Mouse (Mus musculus) kidney, adult 18-20 months (tissue): Measurements from ENCODE around the gene Lcmt2.
"Not testable (repeated sequence)": the region's sequence is repeated elsewhere in the genome, so short reads cannot be mapped to it uniquely, and the experiment has no call there.

Source experiments
- DNase-seq: peaks from one replicate; pipeline ENCODE4 v3.0.0; 2021

The Lcmt2 gene

DNA sequence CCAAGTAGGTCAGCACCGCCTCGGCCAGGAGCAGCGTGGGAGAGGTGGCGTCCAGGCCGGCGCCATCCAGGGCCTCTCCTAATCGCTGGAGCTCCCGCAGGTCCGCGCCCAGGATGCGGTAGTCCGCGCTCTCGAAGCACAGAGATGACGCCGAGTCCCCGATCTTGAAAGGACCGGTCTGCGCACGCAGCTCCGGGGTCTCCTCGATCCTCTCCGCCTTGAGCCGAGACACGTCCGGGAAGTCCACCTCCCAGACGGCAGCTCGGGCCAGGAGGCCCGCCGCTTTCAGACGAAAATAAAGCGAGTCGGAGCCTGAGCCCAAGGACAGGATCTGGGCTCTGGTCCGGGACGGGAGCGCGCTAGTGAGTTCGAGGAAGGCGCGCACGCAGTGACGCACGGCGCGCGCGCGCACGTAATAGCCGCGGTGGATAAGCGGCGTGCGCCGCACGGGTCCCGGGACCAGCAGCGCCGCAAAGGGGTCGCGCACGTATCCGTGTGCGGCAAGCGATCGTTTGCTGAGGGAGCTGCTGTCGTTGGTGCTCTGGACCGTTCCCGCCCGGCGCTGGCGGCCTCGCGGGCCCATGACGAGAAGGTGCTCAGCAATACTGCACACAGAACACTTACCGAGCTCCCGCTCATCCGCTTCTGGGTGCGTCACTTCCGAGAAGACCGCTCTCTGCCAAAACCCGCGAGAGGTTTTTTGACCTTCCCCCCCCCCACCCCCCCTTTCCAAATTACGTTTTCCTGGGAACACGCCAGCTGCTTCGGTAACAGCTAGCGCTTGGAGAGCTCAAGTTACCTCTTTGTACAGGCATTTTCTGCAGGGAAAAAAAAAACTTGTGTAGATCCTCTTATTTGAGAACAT lies at the start of gene Lcmt2, which contains the start of gene Adal:
TSS of gene Lcmt2 (minus strand) at position 636 of the 865 bp plus-strand sequence.
TSS of gene Adal (plus strand) at position 411 of the 865 bp plus-strand sequence.
- peak; percentile 96 for DNase-seq

DNA sequence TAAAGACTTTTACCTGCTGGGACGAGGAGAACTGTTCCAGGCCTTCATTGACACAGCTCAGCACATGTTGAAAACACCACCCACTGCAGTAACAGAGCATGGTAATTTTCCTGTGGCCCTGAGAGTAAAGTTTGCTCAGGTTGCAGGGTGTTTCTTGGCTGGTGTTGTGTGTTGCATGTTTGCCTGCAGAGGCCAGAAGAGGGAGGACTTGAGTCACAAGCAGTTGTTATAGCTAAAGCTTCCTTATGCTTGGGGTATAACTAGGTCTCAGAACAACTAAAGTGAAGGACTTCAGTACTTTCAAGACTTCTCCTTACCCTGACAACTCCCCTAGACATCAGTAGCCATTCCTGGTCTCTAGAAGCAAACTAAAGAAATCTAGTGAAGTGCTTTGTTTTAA lies 48.1 kb upstream of the Lcmt2 start:
- no peak for DNase-seq

DNA sequence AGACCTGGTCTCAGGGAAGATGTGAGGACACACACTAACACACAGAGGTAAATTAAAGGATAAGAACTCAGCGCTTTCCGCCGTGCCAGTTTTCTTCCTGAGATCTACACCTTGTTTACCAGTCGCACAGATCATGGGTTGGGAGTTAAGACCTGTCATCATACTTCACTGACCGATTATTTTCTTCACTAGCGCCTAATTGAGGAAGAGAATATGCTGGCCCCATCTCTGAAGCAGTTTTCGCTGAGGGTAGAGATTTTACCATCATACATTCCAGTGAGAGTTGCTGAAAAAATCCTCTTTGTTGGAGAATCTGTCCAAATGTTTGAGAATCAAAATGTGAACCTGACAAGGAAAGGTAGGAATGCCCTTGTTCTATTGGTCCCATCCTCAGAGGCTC lies 43.7 kb upstream of the Lcmt2 start:
- DNase-seq, result no peak

DNA sequence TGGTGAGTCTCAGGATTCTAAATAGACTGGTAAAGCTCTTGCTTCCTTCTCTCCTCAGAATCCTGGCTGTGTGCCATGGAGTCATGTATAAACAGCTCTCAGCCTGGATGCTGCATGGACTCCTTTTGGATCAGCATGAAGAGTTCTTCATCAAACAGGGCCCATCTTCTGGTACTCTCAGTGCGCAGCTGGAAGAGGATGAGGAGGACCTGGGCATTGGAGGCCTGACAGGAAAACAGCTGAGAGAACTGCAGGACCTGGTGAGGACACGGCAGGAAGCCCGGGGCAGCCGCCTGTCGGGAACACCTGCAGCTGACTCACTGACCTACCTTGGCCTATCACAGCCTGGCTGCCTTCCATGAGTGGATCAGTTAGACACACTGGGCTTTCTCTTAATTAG lies 43.0 kb upstream of the Lcmt2 start:
- DNase-seq, result no peak

- no peak for DNase-seq
Observed at GRCm38 (mm10) chr2:121178828-121179479, 38.5 kb upstream of the Lcmt2 start.

DNA sequence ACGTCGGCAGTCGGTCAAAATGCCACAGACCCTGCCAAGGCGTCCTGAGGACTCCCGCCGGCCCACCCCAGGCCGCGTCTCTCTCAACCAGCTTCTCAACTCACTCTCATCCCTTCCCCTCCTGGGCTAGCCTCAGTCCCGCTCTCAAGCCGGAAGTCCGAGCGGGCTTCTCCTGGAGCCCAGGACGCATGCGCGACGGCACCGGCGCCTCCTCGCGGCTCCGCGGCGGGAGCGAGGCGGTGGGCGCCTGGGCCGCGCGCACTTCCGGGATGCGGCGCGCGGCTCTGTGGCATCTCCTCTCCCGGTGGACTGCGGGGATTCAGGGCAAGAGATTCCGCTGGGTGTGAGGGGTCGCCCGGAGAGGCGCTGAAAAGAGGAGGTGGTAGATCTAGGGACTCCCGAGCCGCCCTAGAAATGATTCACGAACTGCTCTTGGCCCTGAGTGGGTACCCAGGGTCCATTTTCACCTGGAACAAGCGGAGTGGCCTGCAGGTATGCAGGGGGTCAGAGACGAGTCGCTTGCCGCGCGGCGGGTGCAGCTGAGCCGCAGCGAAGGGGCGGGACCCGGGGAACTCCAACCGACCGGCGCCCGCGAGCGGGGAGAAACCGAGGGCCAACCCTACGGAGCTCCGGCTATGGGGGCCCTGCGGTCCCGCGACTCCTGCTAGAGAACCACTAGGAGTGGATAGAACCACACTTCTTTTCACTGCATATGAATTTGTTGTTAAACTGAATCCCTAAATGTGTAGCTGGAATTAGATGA lies 30.7 kb upstream of the Lcmt2 start, which contains the start of gene Zscan29:
TSS of gene Zscan29 (minus strand) at position 146 of the 763 bp plus-strand sequence.
- DNase-seq, result peak; percentile 90

GRCm38 (mm10) chr2:121170481-121170971 lies 30.1 kb upstream of the Lcmt2 start, which contains the start of gene Tubgcp4:
Gene Tubgcp4 (plus strand): TSS chr2:121170654.
- DNase-seq, result peak; percentile 79

- peak; percentile 52 for DNase-seq
Observed at GRCm38 (mm10) chr2:121169902-121170301, 29.4 kb upstream of the Lcmt2 start.

GRCm38 (mm10) chr2:121169173-121169572 lies 28.7 kb upstream of the Lcmt2 start:
- no peak for DNase-seq

- DNase-seq, result no peak
Observed at GRCm38 (mm10) chr2:121153100-121153499, 12.6 kb upstream of the Lcmt2 start.

- no peak for DNase-seq
Observed at GRCm38 (mm10) chr2:121149679-121150078, 9.2 kb upstream of the Lcmt2 start.

- no peak for DNase-seq
Observed at GRCm38 (mm10) chr2:121142415-121142814, 2.0 kb upstream of the Lcmt2 start.

- no peak for DNase-seq
Observed at GRCm38 (mm10) chr2:121141216-121142035, 973 bp upstream of the Lcmt2 start.

DNA sequence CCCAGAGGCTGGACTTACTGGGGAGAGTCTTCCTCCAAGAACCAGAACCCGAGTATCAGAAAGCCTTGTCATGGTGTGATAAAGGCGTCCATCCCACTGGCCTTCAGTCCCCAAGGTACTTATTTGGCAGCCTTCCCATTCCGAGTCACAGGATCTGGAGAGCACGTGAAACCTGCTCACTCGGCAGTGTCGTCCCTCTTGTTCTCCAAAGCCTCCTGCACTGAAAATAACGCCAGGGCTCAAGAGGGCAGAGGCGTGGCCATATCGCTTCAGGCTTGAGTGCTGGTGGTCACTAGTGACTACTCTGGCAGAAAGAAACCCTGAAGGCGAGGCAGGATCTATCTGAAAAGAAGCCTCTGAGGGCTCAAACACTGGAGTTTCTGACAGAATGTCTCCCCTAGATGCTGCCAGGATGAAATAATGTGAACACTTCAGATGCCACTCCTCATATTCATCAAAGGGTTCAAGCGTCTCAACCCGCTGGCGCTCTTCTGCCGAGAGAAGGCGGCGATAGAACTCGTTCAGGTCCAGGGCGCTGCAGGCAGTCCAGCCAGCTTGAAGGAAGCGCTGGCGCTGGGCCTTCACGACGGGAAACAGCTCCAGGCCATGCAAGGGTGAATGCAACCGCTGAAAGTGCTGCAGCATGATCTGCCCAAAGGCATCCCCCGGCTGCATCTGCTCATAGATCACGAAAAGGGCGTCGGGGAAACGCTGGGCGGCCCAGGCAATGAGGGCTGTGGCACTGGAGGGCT lies 1.0 kb downstream of the Lcmt2 start:
- DNase-seq, result peak; percentile 71

DNA sequence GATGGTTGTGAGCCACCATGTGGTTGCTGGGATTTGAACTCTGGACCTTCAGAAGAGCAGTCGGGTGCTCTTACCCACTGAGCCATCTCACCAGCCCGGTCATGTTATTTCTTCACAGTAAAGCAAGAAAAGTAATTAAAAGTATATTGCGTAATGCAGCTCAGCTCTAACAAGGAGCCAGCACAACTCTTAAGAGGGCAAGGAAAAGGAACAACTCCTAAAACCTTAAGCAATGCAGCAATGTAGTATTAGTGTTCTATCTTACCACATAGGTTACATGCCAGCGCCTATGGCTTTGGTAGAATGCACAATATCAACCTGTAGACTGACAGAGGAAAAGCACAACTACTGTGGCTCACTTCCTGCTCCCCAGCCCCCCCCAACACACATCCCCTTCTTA lies 3.1 kb downstream of the Lcmt2 start:
- no peak for DNase-seq

GRCm38 (mm10) chr2:121132822-121133221 lies 7.6 kb downstream of the Lcmt2 start:
- DNase-seq, result no peak

DNA sequence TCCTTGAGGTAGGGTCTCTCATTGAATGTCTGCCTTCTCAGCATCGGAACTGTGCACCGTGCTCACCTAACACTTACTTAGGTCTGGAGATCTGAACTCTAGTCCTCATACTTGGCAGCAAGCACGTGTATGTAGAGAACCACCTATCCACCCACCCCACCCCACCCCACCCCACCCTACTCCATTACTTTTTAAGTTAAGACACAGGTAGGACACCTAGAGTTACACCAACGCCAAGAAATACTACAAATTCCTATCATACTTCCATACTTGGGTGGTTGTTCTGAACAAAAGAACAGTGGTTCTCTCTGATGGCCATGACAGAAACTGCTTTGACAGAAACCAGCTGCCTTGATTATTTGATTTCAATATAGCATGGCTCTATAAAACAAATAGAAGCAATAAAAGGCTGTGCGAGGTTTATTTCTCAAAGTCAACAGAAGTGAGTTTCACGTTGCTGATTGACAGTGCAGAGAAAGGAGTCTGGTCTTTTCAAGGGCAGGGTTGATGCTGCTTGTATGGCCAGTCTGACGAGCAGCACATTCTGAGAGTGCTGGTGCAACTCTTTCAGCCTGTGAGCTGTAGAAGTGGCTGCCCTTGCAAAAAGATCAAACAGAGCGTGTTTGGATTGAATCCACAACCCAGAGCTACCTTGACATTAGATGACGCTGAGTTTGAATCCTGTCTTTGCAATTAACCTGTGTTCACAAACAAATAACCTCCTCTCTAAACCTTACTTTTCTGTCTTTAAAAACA lies 11.4 kb downstream of the Lcmt2 start:
- no peak for DNase-seq

- peak; percentile 12 for DNase-seq
Observed at GRCm38 (mm10) chr2:121127536-121127935, 12.9 kb downstream of the Lcmt2 start.

GRCm38 (mm10) chr2:121126302-121126701 lies 14.2 kb downstream of the Lcmt2 start:
- DNase-seq, result not testable (repeated sequence)

GRCm38 (mm10) chr2:121119260-121119659 lies 21.2 kb downstream of the Lcmt2 start:
- no peak for DNase-seq
